Mouse (Mus musculus) intestine, embryonic 14.5 days (tissue): Measurements from ENCODE around the gene Klrg2. TPM values are rescaled to one million over a fixed set of nuclear protein-coding genes. Genes with fewer than 3 reads are reported as not detected.

Source experiments
- polyA plus RNA-seq: library from polyadenylated mRNA; unstranded; fragments of >200 nt; fragmentation: Nextera tagmentation; extraction: Ambion mirVana; gene quantifications from 2 replicates; pipeline ENCODE4 v1.2.1, GENCODE M21; 2014

Gene Klrg2
- polyA plus RNA-seq, 1 experiment from 2014 or later = 0.30 TPM

Other genes with a start within 250 kb of the Klrg2 start
- gene Ubn2, start 203.3 kb downstream of the Klrg2 start, polyA plus RNA-seq = 14.7 and 15.7 TPM in 2 replicates
- 156 and 164 TPM in 2 replicates for gene Fmc1, start 103.7 kb downstream of the Klrg2 start, polyA plus RNA-seq
- gene Luc7l2, start 85.9 kb downstream of the Klrg2 start, polyA plus RNA-seq = 47.1 and 52.3 TPM in 2 replicates
- gene Clec2l, start 25.8 kb upstream of the Klrg2 start, polyA plus RNA-seq = 1.4 and 1.6 TPM in 2 replicates
- 2.1 and 2.4 TPM in 2 replicates for gene Tbxas1, start 238.2 kb upstream of the Klrg2 start, polyA plus RNA-seq
- gene Hipk2, start 238.9 kb upstream of the Klrg2 start, polyA plus RNA-seq = 24.7 and 27.9 TPM in 2 replicates